Mouse (Mus musculus): Measurements from ENCODE around the gene Prkcsh.

Prkcsh gene

GRCm38 (mm10) chr9:22049721-22050270, 47.2 kb downstream of the Prkcsh start:
- no peak for DNase-seq

- peak in 1 of 2 experiments; percentile 28 for DNase-seq
Measured at GRCm38 (mm10) chr9:22050351-22050889, 47.8 kb downstream of the Prkcsh start.

GRCm38 (mm10) chr9:22051161-22051957, 48.8 kb downstream of the Prkcsh start:
- DNase-seq = no peak

GRCm38 (mm10) chr9:22051958-22052254, 49.3 kb downstream of the Prkcsh start, which contains the start of gene Elavl3:
Gene Elavl3 (minus strand): TSS chr9:22052023.
- no peak for DNase-seq

- no peak for DNase-seq
Measured at GRCm38 (mm10) chr9:22053657-22054056, 51.1 kb downstream of the Prkcsh start.

- peak; percentile 69 to 75 for DNase-seq
Measured at GRCm38 (mm10) chr9:22054411-22055076, 51.9 kb downstream of the Prkcsh start.

GRCm38 (mm10) chr9:22055713-22056112, 53.1 kb downstream of the Prkcsh start:
- DNase-seq = no peak

GRCm38 (mm10) chr9:22056303-22056910, 53.8 kb downstream of the Prkcsh start:
- DNase-seq = no peak

- no peak for DNase-seq
Measured at GRCm38 (mm10) chr9:22057031-22057517, 54.5 kb downstream of the Prkcsh start.

- no peak for DNase-seq
Measured at GRCm38 (mm10) chr9:22058011-22058424, 55.4 kb downstream of the Prkcsh start.

- DNase-seq = no peak
Measured at GRCm38 (mm10) chr9:22061339-22061738, 58.7 kb downstream of the Prkcsh start.

All from spleen, adult 18-20 months (tissue).